Mouse (Mus musculus) embryonic facial prominence, embryonic 14.5 days (tissue): ENCODE results near the gene Igf1r. TPM values are rescaled to one million over a fixed set of nuclear protein-coding genes. Genes with fewer than 3 reads are reported as not detected.

Source experiments
- ATAC-seq: fragments of 200-750 bp; cut with Nextera tagmentation; 2 replicates; pipeline ENCODE4 v1.8.0; 2017; ENCODE audit warnings: low read depth, moderate number of reproducible peaks, moderate TSS enrichment
- DNase-seq: peaks from one replicate; pipeline ENCODE4 v3.0.0-alpha.2; 2015; ENCODE audit warnings: low spot score
- H3K27ac ChIP-seq: fragments of 300-500 bp; sonication (generic); replicated peaks from 2 replicates; pipeline ENCODE4 v1.5.1; 2014; ENCODE audit warnings: low read depth, mild to moderate bottlenecking, low read length, moderate library complexity
- H3K27me3 ChIP-seq: fragments of 300-500 bp; sonication (generic); replicated peaks from 2 replicates; pipeline ENCODE4 v1.6.1; 2014; ENCODE audit warnings: low read length; ENCODE audit not compliant: control insufficient read depth, insufficient read depth
- H3K36me3 ChIP-seq: fragments of 300-500 bp; sonication (generic); 2 replicates; pipeline ENCODE4 v1.6.1; 2014; ENCODE audit warnings: low read length, mixed read lengths; ENCODE audit not compliant: control insufficient read depth, insufficient read depth
- H3K4me1 ChIP-seq: fragments of 300-500 bp; sonication (generic); 2 replicates; pipeline ENCODE4 v1.6.1; 2014; ENCODE audit warnings: antibody characterized with exemption, low read length; ENCODE audit not compliant: control insufficient read depth, insufficient read depth
- H3K4me2 ChIP-seq: fragments of 300-500 bp; sonication (generic); 2 replicates; pipeline ENCODE4 v1.6.1; 2014; ENCODE audit warnings: low read depth, mild to moderate bottlenecking, low read length, moderate library complexity, mixed read lengths
- H3K4me3 ChIP-seq: fragments of 300-500 bp; sonication (generic); 2 replicates; pipeline ENCODE4 v1.5.1; 2014; ENCODE audit warnings: low read depth, mild to moderate bottlenecking, low read length
- H3K9ac ChIP-seq: fragments of 300-500 bp; sonication (generic); 2 replicates; pipeline ENCODE4 v1.6.1; 2014; ENCODE audit warnings: low read depth, mild to moderate bottlenecking, low read length, moderate library complexity, mixed read lengths
- H3K9me3 ChIP-seq: fragments of 300-500 bp; sonication (generic); 2 replicates; pipeline ENCODE4 v1.6.1; 2016; ENCODE audit warnings: low read length; ENCODE audit not compliant: control insufficient read depth
- WGBS: fragments of 180-500 bp; shearing (Covaris S2); extraction: QIAGEN DNeasy Blood & Tissue Kit; methylation state at CpG from one replicate; pipeline ENCODE4 v1.1.7; 2014; 5-methylcytosine and 5-hydroxymethylcytosine counted together
- polyA plus RNA-seq: library from polyadenylated mRNA; unstranded; fragments of >200 nt; fragmentation: Nextera tagmentation; extraction: Ambion mirVana; gene quantifications from 2 replicates; pipeline ENCODE4 v1.2.1, GENCODE M21; 2014

Igf1r gene
- polyA plus RNA-seq, 1 experiment from 2014 or later = 16.8 TPM

- H3K4me2 ChIP-seq = no peak overlapping the region
- ATAC-seq (no peak), DNase-seq (no peak)
- no peaks in the 10 kb centered on the region for H3K9me3 ChIP-seq
- no peaks in the 10 kb centered on the region for H3K27me3 ChIP-seq
- H3K27ac ChIP-seq = no peak overlapping the region
- 100% methylated on average over 3 of the region's 3 CpGs for WGBS
- no peak overlapping the region for H3K9ac ChIP-seq
- H3K36me3 ChIP-seq = peaks cover 7% of the 10 kb centered on the region; the same call in 1 of the 2 replicates
- H3K4me1 ChIP-seq = peaks cover 28% of the 10 kb centered on the region
- H3K4me3 ChIP-seq = no peak overlapping the region
Measured at GRCm38 (mm10) chr7:68015404-68015803, 62.8 kb downstream of the Igf1r start.

GRCm38 (mm10) chr7:68018038-68018437 lies 65.4 kb downstream of the Igf1r start:
- DNase-seq = no peak
- Histone ChIP-seq H3K27ac (no peak overlapping the region), H3K4me2 (no peak overlapping the region), H3K27me3 (no peaks in the 10 kb centered on the region), H3K36me3 (peaks cover 7% of the 10 kb centered on the region; the same call in 1 of the 2 replicates), H3K9me3 (no peaks in the 10 kb centered on the region), H3K4me1 (peaks cover 11% of the 10 kb centered on the region; the same call in 1 of the 2 replicates), H3K4me3 (no peak overlapping the region), H3K9ac (no peak overlapping the region)
- WGBS = 75% methylated on average over 4 of the region's 4 CpGs
- no peak for ATAC-seq

GRCm38 (mm10) chr7:68020556-68020955 lies 67.9 kb downstream of the Igf1r start:
- H3K36me3 ChIP-seq = peaks cover 2% of the 10 kb centered on the region; the same call in 1 of the 2 replicates
- WGBS = 85% methylated on average over 2 of the region's 2 CpGs
- H3K4me1 ChIP-seq = peaks cover 14% of the 10 kb centered on the region
- no peak overlapping the region for H3K9ac ChIP-seq
- no peaks in the 10 kb centered on the region for H3K9me3 ChIP-seq
- H3K4me2 ChIP-seq = no peak overlapping the region
- DNase-seq (no peak), ATAC-seq (no peak)
- no peaks in the 10 kb centered on the region for H3K27me3 ChIP-seq
- no peak overlapping the region for H3K4me3 ChIP-seq
- no peak overlapping the region for H3K27ac ChIP-seq

- Histone ChIP-seq H3K9ac (no peak overlapping the region), H3K27ac (no peak overlapping the region)
Measured at GRCm38 (mm10) chr7:68021741-68022140, 69.1 kb downstream of the Igf1r start.

GRCm38 (mm10) chr7:68022188-68022587 lies 69.6 kb downstream of the Igf1r start:
- DNase-seq (no peak), ATAC-seq (no peak)
- Histone ChIP-seq H3K4me1 (peaks cover 17% of the 10 kb centered on the region), H3K27me3 (no peaks in the 10 kb centered on the region), H3K9ac (no peak overlapping the region), H3K9me3 (no peaks in the 10 kb centered on the region), H3K4me3 (no peak overlapping the region), H3K36me3 (no peaks in the 10 kb centered on the region), H3K27ac (no peak overlapping the region), H3K4me2 (no peak overlapping the region)
- 73% methylated on average over 5 of the region's 6 CpGs for WGBS

More at GRCm38 (mm10) chr7:68021741-68022140, 69.1 kb downstream of the Igf1r start:
- Histone ChIP-seq H3K4me2 (no peak overlapping the region), H3K36me3 (no peaks in the 10 kb centered on the region), H3K27me3 (no peaks in the 10 kb centered on the region), H3K4me1 (peaks cover 21% of the 10 kb centered on the region), H3K4me3 (no peak overlapping the region), H3K9me3 (no peaks in the 10 kb centered on the region)
- DNase-seq (peak; percentile 48), ATAC-seq (peak; percentile 59; the same call in 1 of the 2 replicates)
- 37% methylated on average over 2 of the region's 2 CpGs for WGBS

- DNase-seq = no peak
- WGBS = 90% methylated on average over 4 of the region's 4 CpGs
- H3K4me3 ChIP-seq = no peak overlapping the region
- no peak overlapping the region for H3K9ac ChIP-seq
- peaks cover 11% of the 10 kb centered on the region for H3K4me1 ChIP-seq
- H3K27me3 ChIP-seq = no peaks in the 10 kb centered on the region
- ATAC-seq = no peak
- H3K9me3 ChIP-seq = no peaks in the 10 kb centered on the region
- H3K36me3 ChIP-seq = no peaks in the 10 kb centered on the region
- H3K4me2 ChIP-seq = no peak overlapping the region
- H3K27ac ChIP-seq = no peak overlapping the region
Measured at GRCm38 (mm10) chr7:68023882-68024281, 71.3 kb downstream of the Igf1r start.

- 76% methylated on average over 4 of the region's 4 CpGs for WGBS
- Histone ChIP-seq H3K36me3 (no peaks in the 10 kb centered on the region), H3K4me3 (no peak overlapping the region), H3K4me2 (no peak overlapping the region), H3K9me3 (no peaks in the 10 kb centered on the region), H3K4me1 (peaks cover 15% of the 10 kb centered on the region), H3K27me3 (no peaks in the 10 kb centered on the region), H3K9ac (no peak overlapping the region), H3K27ac (no peak overlapping the region)
- no peak for DNase-seq
- no peak for ATAC-seq
Measured at GRCm38 (mm10) chr7:68024625-68025024, 72.0 kb downstream of the Igf1r start.

- Histone ChIP-seq H3K36me3 (no peaks in the 10 kb centered on the region), H3K27me3 (no peaks in the 10 kb centered on the region), H3K9ac (no peak overlapping the region), H3K27ac (no peak overlapping the region), H3K4me1 (peaks cover 20% of the 10 kb centered on the region), H3K9me3 (no peaks in the 10 kb centered on the region), H3K4me3 (no peak overlapping the region), H3K4me2 (no peak overlapping the region)
- WGBS = 77% methylated on average over 3 of the region's 3 CpGs
- DNase-seq (no peak), ATAC-seq (no peak)
Measured at GRCm38 (mm10) chr7:68025396-68025795, 72.8 kb downstream of the Igf1r start.

- no peak for DNase-seq
- no peak for ATAC-seq
- peak overlapping the region; percentile 8; the same call in 1 of the 2 replicates for H3K27ac ChIP-seq
- H3K9me3 ChIP-seq = no peaks in the 10 kb centered on the region
- no peaks in the 10 kb centered on the region for H3K27me3 ChIP-seq
- H3K9ac ChIP-seq = no peak overlapping the region
- 52% methylated on average over 9 of the region's 9 CpGs for WGBS
- no peak overlapping the region for H3K4me3 ChIP-seq
- H3K4me2 ChIP-seq = no peak overlapping the region
- no peaks in the 10 kb centered on the region for H3K36me3 ChIP-seq
- peaks cover 24% of the 10 kb centered on the region for H3K4me1 ChIP-seq
Measured at GRCm38 (mm10) chr7:68026076-68026475, 73.4 kb downstream of the Igf1r start.
